Mouse (Mus musculus) midbrain, postnatal 0 days (tissue): ENCODE measurements around the gene Gm20388. TPM values are rescaled to one million over a fixed set of nuclear protein-coding genes. Genes with fewer than 3 reads are reported as not detected.

Experiments
- ATAC-seq: fragments of 200-750 bp; cut with Nextera tagmentation; 2 replicates; pipeline ENCODE4 v1.8.0; 2017; ENCODE audit warnings: moderate number of reproducible peaks, mild to moderate bottlenecking, moderate TSS enrichment, moderate library complexity; ENCODE audit not compliant: low FRiP score
- DNase-seq: peaks from one replicate; pipeline ENCODE4 v3.0.0-alpha.2; 2015; ENCODE audit warnings: low spot score
- H3K27ac ChIP-seq: fragments of 300-500 bp; sonication (generic); 2 replicates; pipeline ENCODE4 v1.5.1; 2014; ENCODE audit warnings: low read depth, mild to moderate bottlenecking, low read length, mixed read lengths
- H3K27me3 ChIP-seq: fragments of 300-500 bp; sonication (generic); 2 replicates; pipeline ENCODE4 v1.6.1; 2014; ENCODE audit warnings: low read length, control low read depth, mixed read lengths; ENCODE audit not compliant: insufficient read depth
- H3K36me3 ChIP-seq: fragments of 300-500 bp; sonication (generic); 2 replicates; pipeline ENCODE4 v1.6.1; 2014; ENCODE audit warnings: low read length, control low read depth, mixed read lengths; ENCODE audit not compliant: insufficient read depth
- H3K4me1 ChIP-seq: fragments of 300-500 bp; sonication (generic); 2 replicates; pipeline ENCODE4 v1.6.1; 2014; ENCODE audit warnings: mild to moderate bottlenecking, control low read depth, antibody characterized with exemption, low read length, mixed read lengths; ENCODE audit not compliant: insufficient read depth
- H3K4me2 ChIP-seq: fragments of 300-500 bp; sonication (generic); 2 replicates; pipeline ENCODE4 v1.6.1; 2014; ENCODE audit warnings: low read depth, mild to moderate bottlenecking, low read length, mixed read lengths; ENCODE audit not compliant: poor library complexity, severe bottlenecking
- H3K4me3 ChIP-seq: fragments of 300-500 bp; sonication (generic); 2 replicates; pipeline ENCODE4 v1.5.1; 2014; ENCODE audit warnings: low read depth, mild to moderate bottlenecking, low read length, moderate library complexity
- H3K9ac ChIP-seq: fragments of 300-500 bp; sonication (generic); replicated peaks from 2 replicates; pipeline ENCODE4 v1.6.1; 2014; ENCODE audit warnings: mild to moderate bottlenecking, low read length, moderate library complexity, mixed read lengths; ENCODE audit not compliant: poor library complexity, severe bottlenecking
- H3K9me3 ChIP-seq: fragments of 300-500 bp; sonication (generic); 2 replicates; pipeline ENCODE4 v1.6.1; 2016; ENCODE audit warnings: low read length, control low read depth
- CTCF ChIP-seq: IDR thresholded peaks from 2 replicates; pipeline ENCODE4 v1.5.1; 2016; ENCODE audit warnings: antibody characterized with exemption, mild to moderate bottlenecking
- WGBS: fragments of 180-500 bp; shearing (Covaris S2); extraction: QIAGEN DNeasy Blood & Tissue Kit; methylation state at CpG from one replicate; pipeline ENCODE4 v1.1.7; 2014; 5-methylcytosine and 5-hydroxymethylcytosine counted together
- polyA plus RNA-seq: library from polyadenylated mRNA; unstranded; fragments of >200 nt; fragmentation: Nextera tagmentation; extraction: Ambion mirVana; gene quantifications from 2 replicates; pipeline ENCODE4 v1.2.1, GENCODE M21; 2015
- total RNA-seq: library from RNA; depleted of rRNA; stranded (reverse); fragments of >200 nt; gene quantifications from 2 replicates; pipeline ENCODE4 v1.2.3, GENCODE M21; 2014

Gm20388 gene
- total and polyA plus RNA-seq, 2 experiments from 2014 or later, result 74.2 TPM; not detected in 1

DNA sequence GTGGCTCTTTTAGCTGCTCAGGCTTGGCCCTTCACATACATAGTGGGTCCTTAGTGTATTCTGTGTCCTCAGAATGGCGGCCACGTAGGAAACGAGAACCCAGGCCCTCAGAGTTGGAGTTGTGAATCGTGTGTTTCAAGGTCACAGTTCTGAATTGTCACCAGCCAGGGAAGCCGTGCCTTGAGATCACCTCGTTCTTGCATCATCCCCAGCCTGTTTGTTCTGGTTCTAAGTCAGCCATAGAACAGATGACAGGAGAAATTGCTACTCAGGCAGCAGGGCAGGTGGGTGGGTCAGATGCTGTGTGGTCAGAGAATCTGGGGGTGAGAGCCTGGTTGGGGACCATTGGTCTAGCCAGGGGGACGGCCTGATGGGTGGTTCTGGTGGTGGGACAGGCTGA is 378.6 kb downstream of the Gm20388 start:
- ATAC-seq, result no peak
- no peak overlapping the region for H3K27ac ChIP-seq
- 81% methylated on average over 7 of the region's 7 CpGs for WGBS

DNA sequence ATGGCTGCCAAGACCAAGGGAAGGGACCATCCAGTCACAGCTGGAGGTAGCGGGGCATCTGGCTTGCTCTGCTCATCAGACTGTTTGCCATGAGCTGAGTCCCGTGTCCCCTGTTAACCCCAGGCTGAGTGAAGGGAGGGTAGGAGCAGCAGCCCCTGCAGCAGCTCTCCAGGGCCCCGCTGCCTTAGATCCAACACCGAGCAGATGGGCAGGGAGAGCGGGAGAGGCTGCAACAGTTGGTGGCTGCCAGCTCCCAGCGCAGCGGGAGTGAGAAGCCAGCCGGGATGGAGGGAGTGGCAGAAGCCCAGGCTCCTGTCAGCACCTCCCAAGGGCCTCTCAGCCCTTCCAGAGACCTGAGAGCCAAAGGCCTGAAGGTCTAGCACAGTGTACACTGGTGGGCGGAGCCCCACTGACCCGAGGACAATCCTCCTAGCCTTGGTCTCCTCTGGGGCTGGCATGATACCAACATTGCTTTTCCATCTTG is 379.1 kb downstream of the Gm20388 start:
- no peak overlapping the region for H3K9ac ChIP-seq
- DNase-seq (peak; percentile 72), ATAC-seq (no peak)
- no peaks in the 10 kb centered on the region for H3K27me3 ChIP-seq
- H3K4me1 ChIP-seq, result peaks cover 50% of the 10 kb centered on the region
- no peak for TF ChIP-seq CTCF
- no peaks in the 10 kb centered on the region for H3K9me3 ChIP-seq
- 44% methylated on average over 10 of the region's 10 CpGs for WGBS
- H3K27ac ChIP-seq, result no peak overlapping the region
- no peak overlapping the region for H3K4me3 ChIP-seq
- no peak overlapping the region for H3K4me2 ChIP-seq
- H3K36me3 ChIP-seq, result no peaks in the 10 kb centered on the region

More for the DNA sequence above, 378.6 kb downstream of the Gm20388 start:
- no peaks in the 10 kb centered on the region for H3K9me3 ChIP-seq
- H3K9ac ChIP-seq, result no peak overlapping the region
- no peaks in the 10 kb centered on the region for H3K27me3 ChIP-seq
- H3K4me3 ChIP-seq, result no peak overlapping the region
- no peak for TF ChIP-seq CTCF
- no peak for DNase-seq
- H3K36me3 ChIP-seq, result no peaks in the 10 kb centered on the region
- H3K4me2 ChIP-seq, result no peak overlapping the region
- H3K4me1 ChIP-seq, result peaks cover 48% of the 10 kb centered on the region

DNA sequence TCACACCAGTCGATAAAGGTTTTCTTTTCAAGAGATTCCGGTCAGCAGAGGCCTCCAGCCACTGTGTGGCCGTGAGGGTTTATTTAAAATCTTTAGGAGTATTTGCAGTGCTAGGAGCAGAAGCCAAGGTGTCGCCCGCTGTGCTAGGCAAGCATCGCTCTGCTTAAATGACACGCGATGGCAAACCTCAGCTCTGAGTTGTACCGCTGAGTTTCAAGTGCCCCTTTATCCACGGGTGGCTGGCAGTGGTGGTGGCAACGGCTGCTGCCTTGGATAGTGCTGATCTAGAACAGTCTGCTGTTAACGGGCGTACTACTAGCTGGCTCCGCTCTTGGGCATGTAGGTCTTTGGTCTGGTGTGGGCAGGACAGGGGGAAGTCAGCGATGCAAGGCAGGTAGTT is 380.0 kb downstream of the Gm20388 start:
- Histone ChIP-seq H3K4me1 (peaks cover 42% of the 10 kb centered on the region), H3K4me2 (no peak overlapping the region), H3K27me3 (no peaks in the 10 kb centered on the region), H3K9me3 (no peaks in the 10 kb centered on the region), H3K4me3 (no peak overlapping the region), H3K27ac (peak overlapping the region; percentile 13; the same call in 1 of the 2 replicates), H3K9ac (no peak overlapping the region), H3K36me3 (no peaks in the 10 kb centered on the region)
- DNase-seq (no peak), ATAC-seq (no peak)
- TF ChIP-seq CTCF, result no peak
- WGBS, result 57% methylated on average over 15 of the region's 15 CpGs

DNA sequence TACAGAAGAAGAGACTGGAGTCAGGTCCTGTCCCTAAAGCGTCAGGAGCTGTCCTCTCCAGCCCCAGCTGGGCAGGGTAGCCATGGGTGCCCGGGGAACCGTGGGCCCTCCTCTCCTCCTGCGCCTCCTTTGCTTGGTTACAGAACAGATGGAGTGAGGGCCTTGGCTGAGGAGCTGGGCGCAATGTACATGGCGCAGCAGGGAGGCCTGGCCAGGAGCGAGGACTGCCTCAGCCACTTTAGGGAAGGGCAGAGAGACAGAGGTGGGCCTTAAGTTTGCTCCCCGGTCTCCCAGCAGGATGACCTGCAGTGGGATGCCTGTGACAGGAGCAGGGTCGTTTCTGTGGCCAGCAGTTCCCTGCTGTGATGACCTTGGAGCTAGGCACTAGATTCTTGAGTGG is 381.0 kb downstream of the Gm20388 start:
- no peaks in the 10 kb centered on the region for H3K36me3 ChIP-seq
- H3K4me3 ChIP-seq, result no peak overlapping the region
- TF ChIP-seq CTCF, result no peak
- no peak for DNase-seq
- peaks cover 41% of the 10 kb centered on the region for H3K4me1 ChIP-seq
- ATAC-seq, result no peak
- H3K27me3 ChIP-seq, result no peaks in the 10 kb centered on the region
- 77% methylated on average over 9 of the region's 9 CpGs for WGBS
- H3K27ac ChIP-seq, result no peak overlapping the region
- no peak overlapping the region for H3K4me2 ChIP-seq
- H3K9me3 ChIP-seq, result no peaks in the 10 kb centered on the region
- H3K9ac ChIP-seq, result no peak overlapping the region

DNA sequence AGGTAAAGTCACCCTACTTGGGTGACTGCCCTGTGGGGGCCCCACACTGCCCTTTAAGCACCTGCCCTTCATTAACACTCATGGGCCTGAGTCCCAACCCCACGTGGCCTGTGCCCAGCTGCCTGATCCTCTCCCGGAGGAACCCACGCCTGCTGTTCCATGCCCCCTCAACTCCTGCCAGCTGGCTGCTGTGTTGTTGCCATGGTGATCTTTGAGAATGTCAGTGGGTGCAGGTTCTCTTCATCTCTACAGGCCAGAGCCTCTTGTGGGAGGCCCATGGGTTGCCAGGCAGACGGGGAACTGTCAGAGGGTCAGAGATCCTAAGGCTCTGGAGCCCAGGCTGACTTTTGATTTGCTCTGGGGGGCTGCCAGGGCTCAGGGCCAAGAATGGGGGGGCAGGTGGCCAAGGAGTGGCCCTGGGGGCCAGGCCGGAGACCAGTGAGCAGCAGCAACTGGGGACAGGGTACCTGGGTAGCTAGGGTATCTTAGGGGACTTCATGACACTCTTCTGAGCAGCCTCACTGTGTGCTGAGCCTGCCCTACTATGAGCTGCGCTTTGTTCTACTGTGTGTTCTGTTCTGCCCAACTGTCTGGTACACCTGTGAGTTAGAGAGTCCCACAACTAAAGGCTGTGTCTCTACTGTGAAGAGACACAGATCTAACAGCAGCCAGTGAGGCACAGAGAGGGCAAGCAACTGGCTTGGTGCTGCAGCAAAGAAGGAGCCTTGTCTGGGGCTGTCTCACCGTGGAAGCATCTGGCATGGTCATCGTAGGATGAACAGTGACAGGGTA is 381.9 kb downstream of the Gm20388 start:
- Histone ChIP-seq H3K9ac (no peak overlapping the region), H3K36me3 (no peaks in the 10 kb centered on the region), H3K4me1 (peaks cover 46% of the 10 kb centered on the region), H3K4me3 (no peak overlapping the region), H3K27ac (peak overlapping the region; percentile 63), H3K27me3 (no peaks in the 10 kb centered on the region), H3K9me3 (no peaks in the 10 kb centered on the region), H3K4me2 (no peak overlapping the region)
- ATAC-seq (peak; percentile 70), DNase-seq (peak; percentile 91)
- 33% methylated on average over 8 of the region's 8 CpGs for WGBS
- TF ChIP-seq CTCF, result no peak
